ENCODE assay signal across 8 mouse cellular contexts in genomic region chr7:139363281-139364004, GRCm38 (mm10). TPM values are rescaled to one million over a fixed set of nuclear protein-coding genes. Genes with fewer than 3 reads are reported as not detected.
DNase-seq lines count a peak whose midpoint lies in the region; ATAC-seq and TF ChIP-seq lines count a peak whose summit lies in the region.

No protein-coding gene starts in this region.

- 42% methylated on average over 13 of the region's 13 CpGs for WGBS in lung, embryonic 15.5 days
- WGBS in embryonic facial prominence, embryonic 10.5 days, result 45% methylated on average over 13 of the region's 13 CpGs
- WGBS in heart, embryonic 16.5 days, result 51% methylated on average over 13 of the region's 13 CpGs
- WGBS in limb, embryonic 14.5 days, result 53% methylated on average over 13 of the region's 13 CpGs
- WGBS in stomach, postnatal 0 days, result 59% methylated on average over 13 of the region's 13 CpGs

- no peak for TF ChIP-seq POLR2A in limb, embryonic 14.5 days (IDR thresholded peaks at IDR 0.05; ENCODE audit: borderline replicate concordance, extremely low read depth, insufficient read depth, insufficient read length)

- H3K27ac ChIP-seq in lung, embryonic 15.5 days, result peak overlapping the region; percentile 93
- peak overlapping the region; percentile 90 for H3K27ac ChIP-seq in embryonic facial prominence, embryonic 10.5 days (replicated peaks)
- peak overlapping the region; percentile 94 for H3K27ac ChIP-seq in heart, embryonic 16.5 days (ENCODE audit: low read length)
- H3K27ac ChIP-seq in limb, embryonic 14.5 days (replicated peaks; ENCODE audit: low read depth, low read length), result peak overlapping the region; percentile 83
- peak overlapping the region; percentile 79 for H3K27ac ChIP-seq in stomach, postnatal 0 days (replicated peaks)

- no peaks in the 10 kb centered on the region for H3K9me3 ChIP-seq in lung, embryonic 15.5 days
- H3K9me3 ChIP-seq in embryonic facial prominence, embryonic 10.5 days, result no peaks in the 10 kb centered on the region
- H3K9me3 ChIP-seq in heart, embryonic 16.5 days (replicated peaks; ENCODE audit: control insufficient read depth, low read length), result no peaks in the 10 kb centered on the region
- H3K9me3 ChIP-seq in limb, embryonic 14.5 days (ENCODE audit: control insufficient read depth, low read length), result no peaks in the 10 kb centered on the region
- H3K9me3 ChIP-seq in stomach, postnatal 0 days (ENCODE audit: control insufficient read depth, low read length), result no peaks in the 10 kb centered on the region

- H3K4me3 ChIP-seq in lung, embryonic 15.5 days, result no peak overlapping the region
- peak overlapping the region; percentile 37 for H3K4me3 ChIP-seq in embryonic facial prominence, embryonic 10.5 days
- H3K4me3 ChIP-seq in heart, embryonic 16.5 days (ENCODE audit: low read length), result no peak overlapping the region
- H3K4me3 ChIP-seq in limb, embryonic 14.5 days (replicated peaks; ENCODE audit: low read length), result no peak overlapping the region
- no peak overlapping the region for H3K4me3 ChIP-seq in stomach, postnatal 0 days (ENCODE audit: low read depth, low read length)

- H3K4me1 ChIP-seq in lung, embryonic 15.5 days, result peaks cover 58% of the 10 kb centered on the region
- H3K4me1 ChIP-seq in embryonic facial prominence, embryonic 10.5 days, result peaks cover 44% of the 10 kb centered on the region
- peaks cover 66% of the 10 kb centered on the region for H3K4me1 ChIP-seq in heart, embryonic 16.5 days (ENCODE audit: control insufficient read depth, insufficient read depth, low read length)
- peaks cover 50% of the 10 kb centered on the region for H3K4me1 ChIP-seq in limb, embryonic 14.5 days (ENCODE audit: control insufficient read depth, insufficient read depth, low read length)
- H3K4me1 ChIP-seq in stomach, postnatal 0 days (replicated peaks; ENCODE audit: control insufficient read depth, insufficient read depth), result peaks cover 29% of the 10 kb centered on the region

- H3K4me2 ChIP-seq in lung, embryonic 15.5 days, result peak overlapping the region; percentile 36
- peak overlapping the region; percentile 40 for H3K4me2 ChIP-seq in heart, embryonic 16.5 days (ENCODE audit: low read depth, low read length)
- peak overlapping the region; percentile 34 for H3K4me2 ChIP-seq in limb, embryonic 14.5 days (replicated peaks; ENCODE audit: low read depth, low read length, severe bottlenecking)
- no peak overlapping the region for H3K4me2 ChIP-seq in stomach, postnatal 0 days (replicated peaks; ENCODE audit: low read depth)

- peak; percentile 3; the same call in 1 of the 2 replicates for ATAC-seq in lung, embryonic 15.5 days (ENCODE audit: borderline replicate concordance, extremely low read depth, low FRiP score, low TSS enrichment)
- ATAC-seq in heart, embryonic 16.5 days (replicated peaks; ENCODE audit: extremely low read depth, insufficient read depth, low FRiP score), result no peak
- no peak for ATAC-seq in limb, embryonic 14.5 days (ENCODE audit: low FRiP score, low read depth)
- ATAC-seq in stomach, postnatal 0 days (ENCODE audit: low FRiP score, low TSS enrichment), result peak; percentile 1; the same call in 1 of the 2 replicates
- ATAC-seq in inflammation-experienced regulatory T-cells, adult 6 months, result no peak

- DNase-seq in lung, postnatal 36 days, result no peak
- peak; percentile 21 for DNase-seq in embryonic facial prominence, embryonic 10.5 days (ENCODE audit: low spot score)
- DNase-seq in limb, embryonic 14.5 days (ENCODE audit: low spot score), result no peak
- DNase-seq in stomach, postnatal 0 days (ENCODE audit: low spot score), result no peak
- DNase-seq in spleen, postnatal 14 days (ENCODE audit: low spot score in 2 of 2), result no peak

- no peak for TF ChIP-seq EP300 in stomach, postnatal 0 days (optimal IDR thresholded peaks at IDR 0.05)

- H3K36me3 ChIP-seq in lung, embryonic 15.5 days, result no peaks in the 10 kb centered on the region
- H3K36me3 ChIP-seq in embryonic facial prominence, embryonic 10.5 days (replicated peaks), result no peaks in the 10 kb centered on the region
- H3K36me3 ChIP-seq in heart, embryonic 16.5 days (ENCODE audit: control insufficient read depth, insufficient read depth), result no peaks in the 10 kb centered on the region
- no peaks in the 10 kb centered on the region for H3K36me3 ChIP-seq in limb, embryonic 14.5 days (ENCODE audit: control insufficient read depth, insufficient read depth, low read length)
- no peaks in the 10 kb centered on the region for H3K36me3 ChIP-seq in stomach, postnatal 0 days (ENCODE audit: control insufficient read depth, insufficient read depth, low read length)

- TF ChIP-seq CTCF in stomach, postnatal 0 days (IDR thresholded peaks at IDR 0.05; ENCODE audit: low read depth), result no peak

- H3K27me3 ChIP-seq in lung, embryonic 15.5 days, result no peaks in the 10 kb centered on the region
- 0 out of 2 replicates have a peak, but pooled peaks cover 5% of the 10 kb centered on the region for H3K27me3 ChIP-seq in embryonic facial prominence, embryonic 10.5 days (replicated peaks; ENCODE audit: low read depth, poor library complexity, severe bottlenecking)
- H3K27me3 ChIP-seq in heart, embryonic 16.5 days (ENCODE audit: control insufficient read depth, insufficient read depth, low read length), result no peaks in the 10 kb centered on the region
- H3K27me3 ChIP-seq in limb, embryonic 14.5 days (ENCODE audit: control insufficient read depth, insufficient read depth, low read length), result no peaks in the 10 kb centered on the region
- H3K27me3 ChIP-seq in stomach, postnatal 0 days (ENCODE audit: control insufficient read depth, insufficient read depth, low read length), result no peaks in the 10 kb centered on the region

- no peak overlapping the region for H3K9ac ChIP-seq in lung, embryonic 15.5 days
- H3K9ac ChIP-seq in heart, embryonic 16.5 days (ENCODE audit: low read length), result peak overlapping the region; percentile 61
- no peak overlapping the region for H3K9ac ChIP-seq in limb, embryonic 14.5 days (ENCODE audit: low read depth, low read length, severe bottlenecking)
- no peak overlapping the region for H3K9ac ChIP-seq in stomach, postnatal 0 days (ENCODE audit: low read length)

RNA-seq across cellular contexts. Expression of gene Inpp5a, which starts 25.5 kb away (rescaled TPM):
- 31.2 and 35.9 TPM in 2 replicates for polyA plus RNA-seq in lung, embryonic 15.5 days (2015; fragmentation: Nextera tagmentation; extraction: Ambion mirVana)
- 15.6 and 16.8 TPM in 2 replicates for polyA plus RNA-seq in embryonic facial prominence, embryonic 10.5 days (2016; fragmentation: Nextera tagmentation; extraction: Ambion mirVana)
- 47.4 and 54.8 TPM in 2 replicates for polyA plus RNA-seq in heart, embryonic 16.5 days (2015; fragmentation: Nextera tagmentation; extraction: Ambion mirVana)
- 29.0 and 29.9 TPM in 2 replicates for polyA plus RNA-seq in limb, embryonic 14.5 days (2012; rRNA removed)
- 39.5 and 39.7 TPM in 2 replicates for polyA plus RNA-seq in limb, embryonic 14.5 days (2014; fragmentation: Nextera tagmentation; extraction: Ambion mirVana)
- polyA plus RNA-seq in stomach, postnatal 0 days (2015; fragmentation: Nextera tagmentation; extraction: Ambion mirVana), result 25.4 and 27.6 TPM in 2 replicates
- polyA plus RNA-seq in inflammation-experienced regulatory T-cells, adult 6 months (2017; shearing (Covaris generic)), result 1 to 10 TPM; 2.5 to 9.3 (median 7.2) TPM

Comparison
In these comparisons a context has a peak if more than half of its experiments do, and no peak if none do; other contexts are left out.
1. ATAC-seq: peak in lung, embryonic 15.5 days (single experiment) and stomach, postnatal 0 days (single experiment); none in heart, embryonic 16.5 days (single experiment), limb, embryonic 14.5 days (single experiment) and inflammation-experienced regulatory T-cells, adult 6 months (single experiment).
2. Peak in every context shown above with its lines, with median percentiles within 50 percentile points of each other: H3K27ac ChIP-seq.